ENCODE assay signal across 19 mouse cellular contexts in genomic region chrX:38591749-38592148, GRCm38 (mm10).
"Had no signal": no experiment of that assay in that cellular context is flagged by ENCODE, and none has a peak within 500 bp of the region (broad histone marks: within the 10 kb centered on the region; RNA-seq: fewer than 3 reads in every experiment).

No protein-coding gene starts in this region.

- H3K4me2 ChIP-seq: limb, embryonic 13.5 days; lung, embryonic 15.5 days; midbrain, embryonic 13.5 days; neural tube, embryonic 13.5 days had no signal

- ATAC-seq: intestine, postnatal 0 days; midbrain, embryonic 13.5 days; midbrain, embryonic 16.5 days had no signal

- H3K27me3 ChIP-seq: limb, embryonic 13.5 days; lung, embryonic 15.5 days; midbrain, embryonic 13.5 days; neural tube, embryonic 13.5 days had no signal

- H3K36me3 ChIP-seq: limb, embryonic 10.5 days; limb, embryonic 13.5 days; lung, embryonic 15.5 days; midbrain, embryonic 10.5 days; midbrain, embryonic 13.5 days; neural tube, embryonic 13.5 days had no signal

- H3K4me1 ChIP-seq: limb, embryonic 10.5 days; limb, embryonic 13.5 days; lung, embryonic 15.5 days; midbrain, embryonic 10.5 days; midbrain, embryonic 13.5 days; neural tube, embryonic 13.5 days had no signal

- DNase-seq: kidney, adult 2 months; kidney, postnatal 36 days; lung, postnatal 14 days; lung, postnatal 4 days; right cerebral cortex, postnatal 4 days; thymus, adult 2 months; thymus, postnatal 14 days; thymus, postnatal 4 days had no signal

- H3K9me3 ChIP-seq: limb, embryonic 10.5 days; limb, embryonic 13.5 days; lung, embryonic 15.5 days; midbrain, embryonic 10.5 days; midbrain, embryonic 13.5 days; neural tube, embryonic 13.5 days had no signal

- H3K4me3 ChIP-seq: limb, embryonic 10.5 days; limb, embryonic 13.5 days; lung, embryonic 15.5 days; midbrain, embryonic 10.5 days; midbrain, embryonic 13.5 days; myocyte; neural tube, embryonic 13.5 days had no signal

- H3K27ac ChIP-seq: kidney, postnatal 0 days; limb, embryonic 10.5 days; limb, embryonic 13.5 days; lung, embryonic 15.5 days; midbrain, embryonic 10.5 days; midbrain, embryonic 13.5 days; neural tube, embryonic 13.5 days; stomach, postnatal 0 days had no signal

- H3K9ac ChIP-seq: limb, embryonic 13.5 days; lung, embryonic 15.5 days; midbrain, embryonic 13.5 days; neural tube, embryonic 13.5 days had no signal
